Mouse (Mus musculus) forebrain, embryonic 12.5 days (tissue): ENCODE results near the gene Ntn1. TPM values are rescaled to one million over a fixed set of nuclear protein-coding genes. Genes with fewer than 3 reads are reported as not detected.
A peak's percentile ranks its signal among the peaks of the same experiment; 100 is the strongest.

Source experiments
- ATAC-seq: fragments of 200-750 bp; cut with Nextera tagmentation; 2 replicates; pipeline ENCODE4 v1.8.0; 2017; ENCODE audit warnings: moderate TSS enrichment; ENCODE audit not compliant: low FRiP score
- H3K27ac ChIP-seq: fragments of 300-500 bp; sonication (generic); 2 replicates; pipeline ENCODE4 v1.5.1; 2016; ENCODE audit warnings: mild to moderate bottlenecking
- H3K27me3 ChIP-seq: fragments of 300-500 bp; sonication (generic); 2 replicates; pipeline ENCODE4 v1.6.1; 2016; ENCODE audit warnings: mild to moderate bottlenecking
- H3K36me3 ChIP-seq: fragments of 300-500 bp; sonication (generic); replicated peaks from 2 replicates; pipeline ENCODE4 v1.6.1; 2016; ENCODE audit warnings: mild to moderate bottlenecking
- H3K4me1 ChIP-seq: fragments of 300-500 bp; sonication (generic); 2 replicates; pipeline ENCODE4 v1.6.1; 2016
- H3K4me2 ChIP-seq: fragments of 300-500 bp; sonication (generic); 2 replicates; pipeline ENCODE4 v1.6.1; 2016; ENCODE audit warnings: mild to moderate bottlenecking, moderate library complexity
- H3K4me3 ChIP-seq: fragments of 300-500 bp; sonication (generic); replicated peaks from 2 replicates; pipeline ENCODE4 v1.5.1; 2016; ENCODE audit warnings: mild to moderate bottlenecking
- H3K9ac ChIP-seq: fragments of 300-500 bp; sonication (generic); 2 replicates; pipeline ENCODE4 v1.6.1; 2016; ENCODE audit warnings: mild to moderate bottlenecking
- H3K9me3 ChIP-seq: fragments of 300-500 bp; sonication (generic); 2 replicates; pipeline ENCODE4 v1.6.1; 2016
- WGBS: fragments of 180-500 bp; shearing (Covaris S2); methylation state at CpG from one replicate; pipeline ENCODE4 v1.1.7; 2016; 5-methylcytosine and 5-hydroxymethylcytosine counted together
- polyA plus RNA-seq: library from polyadenylated mRNA; unstranded; fragments of >200 nt; fragmentation: Nextera tagmentation; extraction: Ambion mirVana; gene quantifications from 2 replicates; pipeline ENCODE4 v1.2.1, GENCODE M21; 2016

Gene Ntn1
- polyA plus RNA-seq, 1 experiment from 2014 or later: 14.2 TPM

GRCm38 (mm10) chr11:68201811-68202459 lies 198.7 kb downstream of the Ntn1 start:
- no peaks in the 10 kb centered on the region for H3K36me3 ChIP-seq
- peaks cover 3% of the 10 kb centered on the region; the same call in 1 of the 2 replicates for H3K27me3 ChIP-seq
- H3K27ac ChIP-seq: 0 out of 2 replicates have a peak overlapping the region, but pooled peaks have one; percentile 8
- peaks cover 17% of the 10 kb centered on the region for H3K4me1 ChIP-seq
- H3K4me2 ChIP-seq: no peak overlapping the region
- no peak overlapping the region for H3K9ac ChIP-seq
- WGBS: 81% methylated on average over 10 of the region's 10 CpGs
- ATAC-seq: no peak
- no peaks in the 10 kb centered on the region for H3K9me3 ChIP-seq
- no peak overlapping the region for H3K4me3 ChIP-seq

GRCm38 (mm10) chr11:68201063-68201462 lies 199.6 kb downstream of the Ntn1 start:
- Histone ChIP-seq H3K4me1 (peaks cover 19% of the 10 kb centered on the region), H3K27me3 (peaks cover 3% of the 10 kb centered on the region; the same call in 1 of the 2 replicates), H3K36me3 (no peaks in the 10 kb centered on the region), H3K9me3 (no peaks in the 10 kb centered on the region), H3K9ac (no peak overlapping the region), H3K27ac (no peak overlapping the region), H3K4me2 (no peak overlapping the region), H3K4me3 (no peak overlapping the region)
- no peak for ATAC-seq
- 93% methylated on average over 1 of the region's 1 CpGs for WGBS

GRCm38 (mm10) chr11:68200500-68200899 lies 200.1 kb downstream of the Ntn1 start:
- H3K27me3 ChIP-seq: peaks cover 3% of the 10 kb centered on the region; the same call in 1 of the 2 replicates
- H3K9me3 ChIP-seq: no peaks in the 10 kb centered on the region
- H3K4me3 ChIP-seq: no peak overlapping the region
- H3K36me3 ChIP-seq: no peaks in the 10 kb centered on the region
- no peak overlapping the region for H3K4me2 ChIP-seq
- no peak for ATAC-seq
- 83% methylated on average over 4 of the region's 4 CpGs for WGBS
- no peak overlapping the region for H3K27ac ChIP-seq
- H3K4me1 ChIP-seq: peaks cover 25% of the 10 kb centered on the region
- H3K9ac ChIP-seq: no peak overlapping the region

GRCm38 (mm10) chr11:68199801-68200423 lies 200.7 kb downstream of the Ntn1 start:
- 37% methylated on average over 10 of the region's 10 CpGs for WGBS
- ATAC-seq: no peak
- Histone ChIP-seq H3K27me3 (peaks cover 3% of the 10 kb centered on the region; the same call in 1 of the 2 replicates), H3K27ac (no peak overlapping the region), H3K9me3 (no peaks in the 10 kb centered on the region), H3K9ac (no peak overlapping the region), H3K36me3 (no peaks in the 10 kb centered on the region), H3K4me2 (no peak overlapping the region), H3K4me1 (peaks cover 31% of the 10 kb centered on the region), H3K4me3 (no peak overlapping the region)

- no peak overlapping the region for H3K27ac ChIP-seq
- H3K4me2 ChIP-seq: no peak overlapping the region
- WGBS: 74% methylated on average over 8 of the region's 8 CpGs
- peaks cover 34% of the 10 kb centered on the region for H3K4me1 ChIP-seq
- ATAC-seq: no peak
- H3K9me3 ChIP-seq: no peaks in the 10 kb centered on the region
- no peaks in the 10 kb centered on the region for H3K36me3 ChIP-seq
- peaks cover 3% of the 10 kb centered on the region; the same call in 1 of the 2 replicates for H3K27me3 ChIP-seq
- H3K9ac ChIP-seq: no peak overlapping the region
- H3K4me3 ChIP-seq: no peak overlapping the region
Observed at GRCm38 (mm10) chr11:68199103-68199502, 201.5 kb downstream of the Ntn1 start.

GRCm38 (mm10) chr11:68198696-68199095 lies 201.9 kb downstream of the Ntn1 start:
- no peak overlapping the region for H3K27ac ChIP-seq
- H3K4me1 ChIP-seq: peaks cover 34% of the 10 kb centered on the region
- no peak overlapping the region for H3K4me2 ChIP-seq
- peaks cover 3% of the 10 kb centered on the region; the same call in 1 of the 2 replicates for H3K27me3 ChIP-seq
- no peak for ATAC-seq
- H3K9ac ChIP-seq: no peak overlapping the region
- WGBS: 72% methylated on average over 10 of the region's 10 CpGs
- H3K36me3 ChIP-seq: no peaks in the 10 kb centered on the region
- no peaks in the 10 kb centered on the region for H3K9me3 ChIP-seq
- H3K4me3 ChIP-seq: no peak overlapping the region

- Histone ChIP-seq H3K27me3 (peaks cover 3% of the 10 kb centered on the region; the same call in 1 of the 2 replicates), H3K4me3 (no peak overlapping the region), H3K4me2 (no peak overlapping the region), H3K27ac (no peak overlapping the region), H3K36me3 (no peaks in the 10 kb centered on the region), H3K9ac (no peak overlapping the region), H3K4me1 (peaks cover 31% of the 10 kb centered on the region), H3K9me3 (no peaks in the 10 kb centered on the region)
- ATAC-seq: no peak
- WGBS: 91% methylated on average over 11 of the region's 11 CpGs
Observed at GRCm38 (mm10) chr11:68197471-68197870, 203.2 kb downstream of the Ntn1 start.

GRCm38 (mm10) chr11:68196566-68196965 lies 204.1 kb downstream of the Ntn1 start:
- ATAC-seq: no peak
- H3K4me3 ChIP-seq: no peak overlapping the region
- no peaks in the 10 kb centered on the region for H3K36me3 ChIP-seq
- no peak overlapping the region for H3K27ac ChIP-seq
- peaks cover 26% of the 10 kb centered on the region for H3K4me1 ChIP-seq
- no peak overlapping the region for H3K4me2 ChIP-seq
- H3K27me3 ChIP-seq: peaks cover under 1% of the 10 kb centered on the region; the same call in 1 of the 2 replicates
- H3K9me3 ChIP-seq: no peaks in the 10 kb centered on the region
- no peak overlapping the region for H3K9ac ChIP-seq
- WGBS: 62% methylated on average over 6 of the region's 6 CpGs

GRCm38 (mm10) chr11:68195693-68196176 lies 204.9 kb downstream of the Ntn1 start:
- no peak overlapping the region for H3K4me3 ChIP-seq
- H3K4me1 ChIP-seq: peaks cover 26% of the 10 kb centered on the region
- no peaks in the 10 kb centered on the region for H3K36me3 ChIP-seq
- no peak overlapping the region for H3K9ac ChIP-seq
- no peak overlapping the region for H3K4me2 ChIP-seq
- ATAC-seq: no peak
- H3K9me3 ChIP-seq: no peaks in the 10 kb centered on the region
- 62% methylated on average over 10 of the region's 10 CpGs for WGBS
- H3K27me3 ChIP-seq: no peaks in the 10 kb centered on the region
- 0 out of 2 replicates have a peak overlapping the region, but pooled peaks have one; percentile 32 for H3K27ac ChIP-seq

GRCm38 (mm10) chr11:68195168-68195567 lies 205.5 kb downstream of the Ntn1 start:
- H3K4me1 ChIP-seq: peaks cover 26% of the 10 kb centered on the region
- H3K36me3 ChIP-seq: no peaks in the 10 kb centered on the region
- no peak overlapping the region for H3K27ac ChIP-seq
- no peak for ATAC-seq
- no peak overlapping the region for H3K4me2 ChIP-seq
- no peaks in the 10 kb centered on the region for H3K9me3 ChIP-seq
- no peak overlapping the region for H3K9ac ChIP-seq
- no peaks in the 10 kb centered on the region for H3K27me3 ChIP-seq
- H3K4me3 ChIP-seq: no peak overlapping the region
- 77% methylated on average over 6 of the region's 6 CpGs for WGBS

GRCm38 (mm10) chr11:68190849-68191248 lies 209.8 kb downstream of the Ntn1 start:
- Histone ChIP-seq H3K4me3 (no peak overlapping the region), H3K4me1 (peaks cover 25% of the 10 kb centered on the region), H3K27ac (no peak overlapping the region), H3K9ac (no peak overlapping the region), H3K9me3 (no peaks in the 10 kb centered on the region), H3K27me3 (no peaks in the 10 kb centered on the region), H3K36me3 (no peaks in the 10 kb centered on the region), H3K4me2 (no peak overlapping the region)
- ATAC-seq: no peak
- 88% methylated on average over 5 of the region's 5 CpGs for WGBS

- H3K27ac ChIP-seq: 0 out of 2 replicates have a peak overlapping the region, but pooled peaks have one; percentile 8
- no peaks in the 10 kb centered on the region for H3K36me3 ChIP-seq
- no peak overlapping the region for H3K4me3 ChIP-seq
- H3K9me3 ChIP-seq: no peaks in the 10 kb centered on the region
- no peak overlapping the region for H3K4me2 ChIP-seq
- no peak for ATAC-seq
- no peaks in the 10 kb centered on the region for H3K27me3 ChIP-seq
- WGBS: 80% methylated on average over 12 of the region's 12 CpGs
- no peak overlapping the region for H3K9ac ChIP-seq
- H3K4me1 ChIP-seq: peaks cover 13% of the 10 kb centered on the region; the same call in 1 of the 2 replicates
Observed at GRCm38 (mm10) chr11:68188695-68189201, 211.9 kb downstream of the Ntn1 start.
